Mouse (Mus musculus): Measurements from ENCODE around the gene P2ry6. TPM values are rescaled to one million over a fixed set of nuclear protein-coding genes. Genes with fewer than 3 reads are reported as not detected.

The P2ry6 gene
- total RNA-seq, 1 experiment = 0.45 TPM

GRCm38 (mm10) chr7:100929639-100930303 is 44.7 kb downstream of the P2ry6 start:
- no peak for DNase-seq (ENCODE audit: low read depth, low spot score)
- Histone ChIP-seq H3K4me1 (ENCODE audit: control insufficient read depth in 2 of 2, insufficient read depth in 2 of 2, low read length in 2 of 2, poor library complexity in 1 of 2) (peaks cover 10 to 38% of the 10 kb centered on the region in 2 experiments), H3K27ac (ENCODE audit: insufficient read depth, low read depth, low read length, poor library complexity, severe bottlenecking) (no peak overlapping the region), H3K9me3 (ENCODE audit: control insufficient read depth, insufficient read depth, low read depth, low read length) (no peaks in the 10 kb centered on the region), H3K9ac (ENCODE audit: insufficient read depth, low read depth, low read length, poor library complexity, severe bottlenecking) (no peak overlapping the region), H3K4me3 (ENCODE audit: insufficient read depth in 1 of 2, low read depth in 1 of 2, low read length in 2 of 2, poor library complexity in 1 of 2, severe bottlenecking in 1 of 2) (no peak overlapping the region), H3K36me3 (ENCODE audit: control insufficient read depth, insufficient read depth, low read length, poor library complexity, severe bottlenecking) (peaks cover 20% of the 10 kb centered on the region; the same call in 1 of the 2 replicates)
- in situ Hi-C loops (cut with MboI; ENCODE audit: low sequenced_read_pairs in 2 of 2, unreplicated experiment in 2 of 2) = no loop called here
- TF ChIP-seq ZNF384 (IDR thresholded peaks at IDR 0.05; ENCODE audit: low read depth, low read length) (no peak), CHD2 (IDR thresholded peaks at IDR 0.05; ENCODE audit: low read depth, low read length) (no peak), ZC3H11A (IDR thresholded peaks at IDR 0.05; ENCODE audit: borderline replicate concordance, low read depth, low read length) (no peak)

GRCm38 (mm10) chr7:100928456-100928855 is 46.0 kb downstream of the P2ry6 start:
- H3K4me3 ChIP-seq (ENCODE audit: insufficient read depth in 1 of 2, low read depth in 1 of 2, low read length in 2 of 2, poor library complexity in 1 of 2, severe bottlenecking in 1 of 2) = no peak overlapping the region
- DNase-seq (ENCODE audit: low read depth, low spot score) = no peak
- no peak overlapping the region for H3K27ac ChIP-seq (ENCODE audit: insufficient read depth, low read depth, low read length, poor library complexity, severe bottlenecking)
- no peak overlapping the region for H3K9ac ChIP-seq (ENCODE audit: insufficient read depth, low read depth, low read length, poor library complexity, severe bottlenecking)
- H3K36me3 ChIP-seq (ENCODE audit: control insufficient read depth, insufficient read depth, low read length, poor library complexity, severe bottlenecking) = peaks cover 20% of the 10 kb centered on the region; the same call in 1 of the 2 replicates
- H3K9me3 ChIP-seq (ENCODE audit: control insufficient read depth, insufficient read depth, low read depth, low read length) = no peaks in the 10 kb centered on the region
- H3K4me1 ChIP-seq (ENCODE audit: control insufficient read depth in 2 of 2, insufficient read depth in 2 of 2, low read length in 2 of 2, poor library complexity in 1 of 2) = peaks cover 10 to 42% of the 10 kb centered on the region in 2 experiments
- no peak for TF ChIP-seq ZNF384 (IDR thresholded peaks at IDR 0.05; ENCODE audit: low read depth, low read length)
- in situ Hi-C loops (cut with MboI; ENCODE audit: low sequenced_read_pairs in 2 of 2, unreplicated experiment in 2 of 2) = no loop called here

GRCm38 (mm10) chr7:100927287-100928000 is 47.0 kb downstream of the P2ry6 start:
- TF ChIP-seq ZC3H11A (IDR thresholded peaks at IDR 0.05; ENCODE audit: borderline replicate concordance, low read depth, low read length) (no peak), HCFC1 (IDR thresholded peaks at IDR 0.05; ENCODE audit: borderline replicate concordance, insufficient read depth, low read length) (no peak), ZNF384 (IDR thresholded peaks at IDR 0.05; ENCODE audit: low read depth, low read length) (no peak), MAFK (IDR thresholded peaks at IDR 0.05; ENCODE audit: insufficient read depth, low read depth, low read length) (no peak), CHD2 (IDR thresholded peaks at IDR 0.05; ENCODE audit: low read depth, low read length) (no peak)
- no peak for DNase-seq (ENCODE audit: low read depth, low spot score)
- peaks cover 8 to 42% of the 10 kb centered on the region in 2 experiments for H3K4me1 ChIP-seq (ENCODE audit: control insufficient read depth in 2 of 2, insufficient read depth in 2 of 2, low read length in 2 of 2, poor library complexity in 1 of 2)

GRCm38 (mm10) chr7:100926311-100926923 is 48.0 kb downstream of the P2ry6 start:
- H3K4me1 ChIP-seq (ENCODE audit: control insufficient read depth in 2 of 2, insufficient read depth in 2 of 2, low read length in 2 of 2, poor library complexity in 1 of 2) = peaks cover 8 to 42% of the 10 kb centered on the region in 2 experiments

More at GRCm38 (mm10) chr7:100927287-100928000, 47.0 kb downstream of the P2ry6 start:
- no peaks in the 10 kb centered on the region for H3K9me3 ChIP-seq (ENCODE audit: control insufficient read depth, insufficient read depth, low read depth, low read length)
- H3K9ac ChIP-seq (ENCODE audit: insufficient read depth, low read depth, low read length, poor library complexity, severe bottlenecking) = no peak overlapping the region
- no peak overlapping the region for H3K27ac ChIP-seq (ENCODE audit: insufficient read depth, low read depth, low read length, poor library complexity, severe bottlenecking)
- no peak overlapping the region for H3K4me3 ChIP-seq (ENCODE audit: insufficient read depth in 1 of 2, low read depth in 1 of 2, low read length in 2 of 2, poor library complexity in 1 of 2, severe bottlenecking in 1 of 2)
- peaks cover 22% of the 10 kb centered on the region; the same call in 1 of the 2 replicates for H3K36me3 ChIP-seq (ENCODE audit: control insufficient read depth, insufficient read depth, low read length, poor library complexity, severe bottlenecking)
- in situ Hi-C loops (cut with MboI; ENCODE audit: low sequenced_read_pairs in 2 of 2, unreplicated experiment in 2 of 2) = no loop called here

More at GRCm38 (mm10) chr7:100926311-100926923, 48.0 kb downstream of the P2ry6 start:
- peaks cover 25% of the 10 kb centered on the region; the same call in 1 of the 2 replicates for H3K36me3 ChIP-seq (ENCODE audit: control insufficient read depth, insufficient read depth, low read length, poor library complexity, severe bottlenecking)
- TF ChIP-seq MAFK (IDR thresholded peaks at IDR 0.05; ENCODE audit: insufficient read depth, low read depth, low read length) (no peak), HCFC1 (IDR thresholded peaks at IDR 0.05; ENCODE audit: borderline replicate concordance, insufficient read depth, low read length) (no peak), CHD2 (IDR thresholded peaks at IDR 0.05; ENCODE audit: low read depth, low read length) (no peak), ZC3H11A (IDR thresholded peaks at IDR 0.05; ENCODE audit: borderline replicate concordance, low read depth, low read length) (no peak), ZNF384 (IDR thresholded peaks at IDR 0.05; ENCODE audit: low read depth, low read length) (no peak)
- H3K4me3 ChIP-seq (ENCODE audit: insufficient read depth in 1 of 2, low read depth in 1 of 2, low read length in 2 of 2, poor library complexity in 1 of 2, severe bottlenecking in 1 of 2) = no peak overlapping the region
- no peaks in the 10 kb centered on the region for H3K9me3 ChIP-seq (ENCODE audit: control insufficient read depth, insufficient read depth, low read depth, low read length)
- no peak overlapping the region for H3K27ac ChIP-seq (ENCODE audit: insufficient read depth, low read depth, low read length, poor library complexity, severe bottlenecking)
- in situ Hi-C loops (cut with MboI; ENCODE audit: low sequenced_read_pairs in 2 of 2, unreplicated experiment in 2 of 2) = no loop called here
- H3K9ac ChIP-seq (ENCODE audit: insufficient read depth, low read depth, low read length, poor library complexity, severe bottlenecking) = no peak overlapping the region
- no peak for DNase-seq (ENCODE audit: low read depth, low spot score)

Data from ES-E14 (cell line).